Mouse (Mus musculus): ENCODE data around the gene Olfr286.

Gene Olfr286

GRCm38 (mm10) chr15:98234350-98234749 lies at the start of gene Olfr286:
Gene Olfr286 (minus strand): TSS chr15:98234450.
- DNase-seq (ENCODE audit: low spot score) = no peak

GRCm38 (mm10) chr15:98257776-98258175 lies 23.5 kb upstream of the Olfr286 start:
- no peak for DNase-seq (ENCODE audit: low spot score)

- no peak for DNase-seq (ENCODE audit: low spot score)
Measured at GRCm38 (mm10) chr15:98257193-98257592, 22.9 kb upstream of the Olfr286 start, which contains the start of gene H1fnt. Gene H1fnt (minus strand): TSS chr15:98257293.

GRCm38 (mm10) chr15:98256271-98256670 lies 22.0 kb upstream of the Olfr286 start:
- DNase-seq (ENCODE audit: low spot score) = no peak

- no peak for DNase-seq (ENCODE audit: low spot score)
Measured at GRCm38 (mm10) chr15:98235442-98235841, 1.2 kb upstream of the Olfr286 start.

- DNase-seq (ENCODE audit: low spot score) = no peak
Measured at GRCm38 (mm10) chr15:98226096-98226495, 8.2 kb downstream of the Olfr286 start.

- DNase-seq (ENCODE audit: low spot score) = no peak
Measured at GRCm38 (mm10) chr15:98225610-98226009, 8.6 kb downstream of the Olfr286 start.

- no peak for DNase-seq (ENCODE audit: low spot score)
Measured at GRCm38 (mm10) chr15:98222377-98222776, 11.9 kb downstream of the Olfr286 start.

- DNase-seq (ENCODE audit: low spot score) = no peak
Measured at GRCm38 (mm10) chr15:98220877-98221276, 13.4 kb downstream of the Olfr286 start, which contains the start of the genes Gm44579 and Olfr287. Gene Gm44579 (minus strand): TSS chr15:98220977. Gene Olfr287 (minus strand): TSS chr15:98221056.

- no peak for DNase-seq (ENCODE audit: low spot score)
Measured at GRCm38 (mm10) chr15:98214130-98214529, 20.1 kb downstream of the Olfr286 start.

- no peak for DNase-seq (ENCODE audit: low spot score)
Measured at GRCm38 (mm10) chr15:98213336-98213870, 20.8 kb downstream of the Olfr286 start.

GRCm38 (mm10) chr15:98209676-98210075 lies 24.6 kb downstream of the Olfr286 start:
- DNase-seq (ENCODE audit: low spot score) = no peak

GRCm38 (mm10) chr15:98195442-98195841 lies 38.8 kb downstream of the Olfr286 start, which contains the start of gene Olfr288:
Gene Olfr288 (minus strand): TSS chr15:98195542.
- DNase-seq (ENCODE audit: low spot score) = no peak

GRCm38 (mm10) chr15:98184456-98184855 lies 49.8 kb downstream of the Olfr286 start:
- no peak for DNase-seq (ENCODE audit: low spot score)

- DNase-seq (ENCODE audit: low spot score) = no peak
Measured at GRCm38 (mm10) chr15:98181856-98182570, 52.2 kb downstream of the Olfr286 start.

- peak; percentile 85 for DNase-seq (ENCODE audit: low spot score)
Measured at GRCm38 (mm10) chr15:98181132-98181711, 53.0 kb downstream of the Olfr286 start.

GRCm38 (mm10) chr15:98180567-98181131 lies 53.6 kb downstream of the Olfr286 start:
- no peak for DNase-seq (ENCODE audit: low spot score)

- no peak for DNase-seq (ENCODE audit: low spot score)
Measured at GRCm38 (mm10) chr15:98177320-98177719, 56.9 kb downstream of the Olfr286 start.

Data from urinary bladder, postnatal 25 days (tissue).